Mouse (Mus musculus) heart, adult 2 months (tissue): ENCODE measurements around the gene Cetn3. TPM values are rescaled to one million over a fixed set of nuclear protein-coding genes. Genes with fewer than 3 reads are reported as not detected.

Experiments
- DNase-seq, 2 experiments: peaks; one replicate each; pipeline ENCODE4 v3.0.0; 2021
- H3K27ac ChIP-seq: fragments of 200-600 bp; 2 replicates; pipeline ENCODE4 v1.8.1; 2022
- H3K27me3 ChIP-seq: fragments of 200-500 bp; 2 replicates; pipeline ENCODE4 v1.6.1; 2012; ENCODE audit warnings: mild to moderate bottlenecking, low read length, inconsistent platforms, mixed read lengths; ENCODE audit not compliant: control insufficient read depth, insufficient read depth
- H3K36me3 ChIP-seq: fragments of 200-500 bp; 2 replicates; pipeline ENCODE4 v1.6.1; 2012; ENCODE audit warnings: low read length, inconsistent platforms; ENCODE audit not compliant: control insufficient read depth, insufficient read depth
- H3K4me1 ChIP-seq: fragments of 200-500 bp; 2 replicates; pipeline ENCODE4 v1.6.1; 2011; ENCODE audit warnings: low read length; ENCODE audit not compliant: control insufficient read depth, insufficient read depth
- H3K4me3 ChIP-seq: fragments of 200-600 bp; 2 replicates; pipeline ENCODE4 v1.8.1; 2022
- H3K79me2 ChIP-seq: fragments of 200-500 bp; replicated peaks from 2 replicates; pipeline ENCODE4 v1.6.1; 2012; ENCODE audit warnings: mild to moderate bottlenecking, inconsistent platforms, low read length, moderate library complexity, mixed read lengths; ENCODE audit not compliant: control insufficient read depth, insufficient read depth
- H3K9ac ChIP-seq: fragments of 200-500 bp; 2 replicates; pipeline ENCODE4 v1.6.1; 2012; ENCODE audit warnings: low read depth, mild to moderate bottlenecking, control low read depth, inconsistent platforms, low read length, mixed read lengths
- CTCF ChIP-seq: fragments of 200-600 bp; IDR thresholded peaks from 2 replicates; pipeline ENCODE4 v1.8.1; 2022; ENCODE audit warnings: antibody characterized with exemption, mild to moderate bottlenecking, moderate library complexity
- EP300 ChIP-seq: fragments of 200-500 bp; IDR thresholded peaks from 2 replicates; pipeline ENCODE4 v1.6.1; 2011; ENCODE audit warnings: low read depth, low read length, control low read depth; ENCODE audit not compliant: insufficient read depth
- POLR2A ChIP-seq: fragments of 200-500 bp; IDR thresholded peaks from 2 replicates; pipeline ENCODE4 v1.6.1; 2011; ENCODE audit warnings: mild to moderate bottlenecking, low read depth, low read length, control low read depth; ENCODE audit not compliant: insufficient read depth
- WGBS: fragments of 180-500 bp; shearing (Covaris S2); methylation state at CpG from one replicate; pipeline ENCODE4 v1.1.7; 2018; 5-methylcytosine and 5-hydroxymethylcytosine counted together
- intact Hi-C: fragments of 180-260 bp; cut with DNase I; formaldehyde crosslinking; loops from one replicate; pipeline ENCODE4 v1.15.1; 2025
- long read RNA-seq: library from polyadenylated mRNA; stranded (forward); transcript quantifications from one replicate; pipeline ENCODE4 v2.0.0, GENCODE M21; 2021
- polyA plus RNA-seq: library from polyadenylated mRNA; depleted of rRNA; stranded (reverse); fragments of >200 nt; gene quantifications from 2 replicates; pipeline ENCODE4 v1.2.3, GENCODE M21; 2012; rRNA removed
- total RNA-seq, 2 experiments: library from RNA; stranded (reverse); gene quantifications; 2 replicates each; pipeline ENCODE4 v1.2.3; 2021

Gene Cetn3
- 10 to 100 TPM; 52.0 to 53.0 TPM for total RNA-seq
- polyA plus RNA-seq = 5.0 and 12.9 TPM in 2 replicates
- long read RNA-seq, transcript Cetn3-201 (5 exons, 1,226 nt) = major isoform, 26 of 35 reads
- long read RNA-seq, partial matches to known transcripts = 1 of 35 reads
- long read RNA-seq, other reads (novel, unspliced or antisense) = 6 of 35 reads

- H3K4me3 ChIP-seq = peak within 1 kb of the TSS; percentile 89
- DNase-seq = peak in 1 of 2 experiments; percentile 94
- under 1% methylated on average over 29 of the region's 29 CpGs for WGBS
Measured at GRCm38 (mm10) chr13:81782971-81783404, at the start of gene Cetn3. Gene Cetn3, plus strand, starts transcription at chr13:81783077.

GRCm38 (mm10) chr13:81736606-81737005 lies 46.3 kb upstream of the Cetn3 start:
- intact Hi-C loops = no loop called here
- no peak for DNase-seq
- Histone ChIP-seq H3K36me3 (no peaks in the 10 kb centered on the region), H3K9ac (no peak overlapping the region), H3K27ac (no peak overlapping the region), H3K4me1 (peaks cover 1% of the 10 kb centered on the region; the same call in 1 of the 2 replicates), H3K27me3 (no peaks in the 10 kb centered on the region), H3K79me2 (no peaks in the 10 kb centered on the region), H3K4me3 (no peak overlapping the region)
- TF ChIP-seq CTCF = no peak
- TF ChIP-seq EP300 = no peak
- TF ChIP-seq POLR2A = no peak
- WGBS = 83% methylated on average over 5 of the region's 5 CpGs

More at GRCm38 (mm10) chr13:81782971-81783404, at the start of gene Cetn3:
- Histone ChIP-seq H3K36me3 (peaks cover 7% of the 10 kb centered on the region), H3K79me2 (peaks cover 2% of the 10 kb centered on the region; the same call in 1 of the 2 replicates), H3K27ac (peak within 1 kb of the TSS; percentile 100), H3K4me1 (no peaks in the 10 kb centered on the region), H3K9ac (peak within 1 kb of the TSS; percentile 82), H3K27me3 (no peaks in the 10 kb centered on the region)
- intact Hi-C loops = loop anchor here (5.0 to 10.0 kb wide), 4 partner anchors 71 to 1742 kb away; partner anchors contain the start of genes Arrdc3, Lysmd3, Mblac2 and Polr3g
- TF ChIP-seq CTCF = no peak
- 0 out of 2 replicates have a peak, but pooled peaks have one; percentile 46 for TF ChIP-seq EP300
- TF ChIP-seq POLR2A = peak; percentile 36; the same call in 1 of the 2 replicates

GRCm38 (mm10) chr13:81740898-81741297 lies 42.0 kb upstream of the Cetn3 start:
- Histone ChIP-seq H3K4me1 (peaks cover 1% of the 10 kb centered on the region; the same call in 1 of the 2 replicates), H3K36me3 (no peaks in the 10 kb centered on the region), H3K27ac (no peak overlapping the region), H3K27me3 (no peaks in the 10 kb centered on the region), H3K4me3 (no peak overlapping the region), H3K9ac (no peak overlapping the region), H3K79me2 (no peaks in the 10 kb centered on the region)
- DNase-seq = no peak
- TF ChIP-seq CTCF (no peak), POLR2A (no peak), EP300 (no peak)
- WGBS = 33% methylated on average over 3 of the region's 3 CpGs
- intact Hi-C loops = no loop called here

GRCm38 (mm10) chr13:81743391-81744091 lies 39.3 kb upstream of the Cetn3 start:
- H3K36me3 ChIP-seq = no peaks in the 10 kb centered on the region
- H3K9ac ChIP-seq = no peak overlapping the region
- DNase-seq = no peak
- H3K27ac ChIP-seq = no peak overlapping the region
- no peak overlapping the region for H3K4me3 ChIP-seq
- WGBS = 53% methylated on average over 10 of the region's 10 CpGs
- peaks cover 1% of the 10 kb centered on the region; the same call in 1 of the 2 replicates for H3K4me1 ChIP-seq
- H3K79me2 ChIP-seq = no peaks in the 10 kb centered on the region
- intact Hi-C loops = no loop called here
- no peaks in the 10 kb centered on the region for H3K27me3 ChIP-seq
- TF ChIP-seq CTCF (no peak), EP300 (no peak), POLR2A (no peak)

GRCm38 (mm10) chr13:81744092-81744396 lies 38.8 kb upstream of the Cetn3 start:
- H3K79me2 ChIP-seq = no peaks in the 10 kb centered on the region
- peaks cover 1% of the 10 kb centered on the region; the same call in 1 of the 2 replicates for H3K4me1 ChIP-seq
- no peak overlapping the region for H3K27ac ChIP-seq
- no peak for DNase-seq
- intact Hi-C loops = no loop called here
- H3K9ac ChIP-seq = no peak overlapping the region
- H3K27me3 ChIP-seq = no peaks in the 10 kb centered on the region
- H3K4me3 ChIP-seq = no peak overlapping the region
- H3K36me3 ChIP-seq = no peaks in the 10 kb centered on the region
- 46% methylated on average over 2 of the region's 2 CpGs for WGBS
- TF ChIP-seq POLR2A = no peak
- no peak for TF ChIP-seq CTCF
- no peak for TF ChIP-seq EP300

- H3K4me1 ChIP-seq = no peaks in the 10 kb centered on the region
- no peak overlapping the region for H3K9ac ChIP-seq
- H3K27me3 ChIP-seq = no peaks in the 10 kb centered on the region
- TF ChIP-seq CTCF = no peak
- no peak for TF ChIP-seq EP300
- no peak for TF ChIP-seq POLR2A
- intact Hi-C loops = no loop called here
- no peaks in the 10 kb centered on the region for H3K36me3 ChIP-seq
- no peaks in the 10 kb centered on the region for H3K79me2 ChIP-seq
- H3K4me3 ChIP-seq = no peak overlapping the region
- peak; percentile 13 to 25 for DNase-seq
- H3K27ac ChIP-seq = no peak overlapping the region
Measured at GRCm38 (mm10) chr13:81754878-81755277, 28.0 kb upstream of the Cetn3 start.
